Mouse (Mus musculus): ENCODE data around the gene Bok. TPM values are rescaled to one million over a fixed set of nuclear protein-coding genes. Genes with fewer than 3 reads are reported as not detected.
"Not testable (repeated sequence)": the region's sequence is repeated elsewhere in the genome, so short reads cannot be mapped to it uniquely, and the experiment has no call there.

The Bok gene
- 10 to 100 TPM; 16.6 to 16.9 TPM for total RNA-seq (2021)

DNA sequence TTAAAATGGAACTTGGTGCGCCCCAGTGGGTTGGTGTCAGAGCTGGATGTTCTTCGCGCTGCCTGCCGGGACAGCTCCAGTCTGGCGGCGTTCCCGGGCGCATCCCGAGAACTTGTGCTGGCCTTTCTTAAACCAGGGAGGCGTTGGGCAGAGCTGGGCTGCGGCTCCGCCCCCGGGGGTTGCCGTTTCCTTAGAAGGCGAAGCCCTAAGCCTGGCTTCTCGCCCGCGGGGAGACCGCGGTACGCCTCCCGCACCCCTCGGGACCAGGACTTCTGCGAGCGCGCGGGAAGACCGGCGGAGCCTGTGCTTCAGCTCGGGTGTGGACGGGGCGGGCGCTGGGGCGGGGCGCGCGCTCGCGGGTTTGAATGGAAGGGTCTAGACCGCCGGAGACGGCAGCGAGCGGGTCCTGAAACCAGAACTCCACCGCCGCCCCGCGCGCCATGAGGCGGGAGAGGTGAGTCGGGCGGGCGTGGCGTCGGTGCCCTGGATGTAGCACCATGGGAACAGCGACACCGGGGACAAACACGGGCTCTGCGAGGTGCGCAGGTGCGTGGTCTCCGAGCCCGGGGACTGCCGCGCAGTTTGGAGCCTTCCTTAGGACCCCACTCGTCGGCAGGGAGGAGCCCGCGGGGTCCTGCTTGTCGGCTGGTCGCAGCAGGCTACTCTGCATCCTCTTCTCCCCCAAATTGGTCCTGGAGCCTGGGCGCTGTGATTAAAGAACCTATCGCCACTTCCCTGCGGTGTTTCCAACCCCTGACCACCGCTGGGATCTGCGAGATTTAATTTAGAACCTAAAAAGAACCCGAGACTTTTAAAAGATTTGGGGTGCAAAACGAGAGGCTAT is at the start of gene Bok:
Gene Bok, plus strand, starts transcription at position 260 of the 844 bp plus-strand sequence.
- peak; percentile 89 for DNase-seq

DNA sequence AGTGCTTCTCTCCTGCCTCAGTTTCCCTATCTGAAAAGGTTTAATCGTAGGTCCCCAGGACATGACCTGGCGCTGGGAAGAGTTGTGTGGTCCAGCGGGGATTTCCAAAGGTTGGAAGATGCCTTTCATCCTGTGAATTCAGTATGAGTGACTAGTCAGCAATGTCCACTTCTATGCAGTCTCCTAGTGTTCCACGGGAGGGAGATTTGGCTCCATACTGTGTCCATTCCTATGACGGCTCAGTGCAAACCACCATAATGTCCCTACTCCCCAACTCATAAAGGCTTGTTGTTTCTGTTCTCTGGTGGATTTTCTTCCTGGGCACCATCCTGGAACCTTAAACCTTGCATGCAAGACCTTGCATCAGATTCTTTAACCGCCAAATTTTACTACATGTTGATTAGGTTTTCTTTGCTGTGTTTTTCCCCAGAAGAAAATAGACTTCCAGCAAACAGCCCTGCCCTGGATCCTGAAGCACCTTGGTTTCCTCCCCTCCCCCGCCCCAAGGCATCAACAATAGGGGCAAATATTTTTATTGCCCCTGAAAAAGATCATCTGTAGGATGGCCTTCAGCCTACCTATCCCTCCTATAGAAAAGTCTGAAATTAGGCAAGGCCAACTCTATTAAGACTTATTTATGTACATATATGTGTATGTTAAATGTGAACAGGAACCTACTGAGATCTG is 49.1 kb upstream of the Bok start:
- DNase-seq: no peak

DNA sequence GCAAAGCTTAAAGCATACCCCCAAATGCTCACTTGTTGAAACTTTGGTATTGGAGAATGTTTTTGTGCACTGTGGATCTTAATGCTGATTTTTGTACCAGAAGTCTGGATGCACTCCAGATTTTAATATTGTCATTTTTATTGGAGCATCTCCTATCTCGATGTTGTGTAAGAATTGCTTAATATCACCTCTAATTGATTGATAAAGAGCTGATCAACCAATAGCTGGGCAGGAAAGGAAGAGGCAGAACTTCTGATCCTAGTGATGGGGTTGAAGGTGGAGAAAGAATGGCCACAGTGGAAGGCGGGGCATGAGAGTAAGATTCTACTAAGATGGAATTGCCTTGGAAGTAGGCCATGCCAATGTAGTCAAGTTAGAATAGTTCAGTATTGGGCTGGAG is 43.5 kb upstream of the Bok start:
- no peak for DNase-seq

DNA sequence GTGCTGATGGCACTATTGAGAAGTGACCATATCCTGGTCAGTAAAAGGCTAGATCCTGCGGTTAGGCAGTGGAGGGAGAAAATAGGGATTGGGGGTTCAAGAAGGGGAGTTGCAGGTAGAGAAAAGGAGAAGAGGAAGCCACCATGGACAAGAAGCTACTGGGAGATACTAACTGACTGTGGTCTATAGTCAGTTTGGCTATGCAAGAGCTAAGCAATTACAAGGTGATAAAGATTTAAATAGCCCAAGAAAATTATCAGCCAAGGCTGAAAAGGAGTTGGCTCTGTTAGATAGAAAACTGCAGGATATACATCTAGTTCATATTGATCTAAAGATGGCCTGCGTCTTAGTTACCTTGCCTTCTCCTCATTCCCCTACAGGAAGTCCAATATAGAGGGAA is 42.8 kb upstream of the Bok start:
- DNase-seq: no peak

DNA sequence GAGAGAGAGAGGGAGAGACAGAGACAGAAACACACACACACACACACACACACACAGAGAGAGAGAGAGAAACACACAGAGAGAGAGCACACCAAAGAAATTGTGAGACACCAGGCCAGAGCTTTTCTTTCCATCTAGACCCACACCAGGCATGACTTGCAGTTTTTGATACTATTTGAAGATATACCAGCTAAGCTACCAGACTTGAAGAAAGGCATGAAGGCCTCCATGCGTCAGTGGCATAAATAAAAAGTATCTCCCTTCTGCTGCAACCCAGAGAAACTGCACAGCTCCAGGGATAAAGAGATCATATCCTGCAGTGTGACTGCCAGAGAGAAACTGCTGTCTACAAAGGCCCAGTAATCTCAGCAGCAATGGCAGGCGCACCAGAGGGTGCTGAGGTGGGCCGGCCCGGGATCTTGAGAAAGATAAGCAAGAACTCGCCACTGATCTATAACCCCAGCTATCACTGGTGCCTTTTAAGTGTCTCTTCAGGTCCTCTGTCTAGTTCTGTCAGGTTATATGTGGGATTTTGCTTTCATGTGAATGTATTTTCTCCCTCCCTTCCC is 35.8 kb upstream of the Bok start:
- DNase-seq: no peak

DNA sequence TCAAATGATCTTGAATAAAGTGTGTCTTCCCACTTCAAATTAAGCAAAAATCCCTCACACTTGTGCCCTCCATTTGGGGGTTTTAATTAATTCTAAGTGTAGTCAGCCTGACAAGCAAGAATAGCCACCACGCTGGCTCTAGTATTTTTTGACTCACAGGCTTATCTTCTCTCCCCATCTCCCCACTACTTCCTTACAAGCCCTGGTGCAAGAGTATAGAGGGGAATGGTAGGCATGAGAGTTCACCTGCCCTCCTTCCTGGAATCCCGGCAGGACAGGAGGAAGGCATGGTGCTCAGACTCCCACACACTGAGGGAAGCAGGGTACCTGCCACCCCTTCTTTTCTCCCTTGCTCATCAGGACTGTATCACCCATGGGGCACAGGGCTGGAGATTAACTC is 31.2 kb upstream of the Bok start:
- no peak for DNase-seq

DNA sequence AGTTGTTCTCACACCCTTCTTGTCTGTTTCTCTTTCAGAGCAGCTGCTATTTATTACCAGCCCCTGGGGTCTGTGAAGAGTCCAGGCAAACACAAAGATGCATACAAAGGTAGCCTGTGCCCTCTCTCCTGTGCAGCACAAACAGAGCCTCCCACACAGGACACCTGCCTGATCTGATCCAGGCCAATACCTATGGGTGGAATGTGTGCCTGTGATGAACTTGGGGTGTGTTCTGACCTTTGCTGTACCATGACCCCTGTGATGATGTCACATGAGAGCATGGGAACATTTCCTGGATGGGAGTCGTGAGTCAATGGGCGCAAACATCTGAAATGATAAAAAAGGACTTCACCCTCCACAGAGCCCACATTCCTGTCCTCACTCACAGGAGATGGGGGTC is 30.7 kb upstream of the Bok start:
- no peak for DNase-seq

DNA sequence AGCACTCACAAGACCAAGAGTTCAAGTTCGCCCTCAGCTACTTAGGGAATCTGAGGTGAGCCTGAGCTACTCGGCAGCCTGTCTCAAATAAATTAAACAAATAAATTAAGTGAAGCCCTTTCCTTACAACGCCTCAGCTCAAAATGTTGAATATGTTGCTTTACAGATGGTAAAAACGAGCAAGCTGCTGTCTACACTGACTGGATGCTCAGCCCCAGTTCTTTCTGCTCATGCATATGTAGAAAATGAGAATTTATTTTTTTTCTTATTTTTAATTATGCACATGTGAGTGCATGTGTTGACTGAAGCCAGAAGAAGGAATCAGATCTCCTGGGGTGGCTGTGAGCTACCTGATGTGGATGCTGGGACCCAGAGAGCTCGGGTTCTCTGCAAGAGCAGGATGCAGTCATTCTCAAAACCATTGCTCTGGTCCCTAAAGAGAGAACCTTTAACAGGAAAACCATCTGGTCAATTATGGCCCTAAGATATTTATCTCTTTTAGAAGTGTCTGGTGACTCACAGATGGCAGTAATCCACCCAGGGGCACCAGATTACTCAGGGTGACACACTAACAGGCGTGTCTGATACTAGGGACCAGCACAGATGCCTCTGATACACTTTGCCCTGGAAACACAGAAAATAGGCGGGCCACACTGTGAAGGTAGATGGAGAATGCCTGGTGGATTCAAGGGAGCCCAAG is 29.0 kb upstream of the Bok start:
- no peak for DNase-seq

DNA sequence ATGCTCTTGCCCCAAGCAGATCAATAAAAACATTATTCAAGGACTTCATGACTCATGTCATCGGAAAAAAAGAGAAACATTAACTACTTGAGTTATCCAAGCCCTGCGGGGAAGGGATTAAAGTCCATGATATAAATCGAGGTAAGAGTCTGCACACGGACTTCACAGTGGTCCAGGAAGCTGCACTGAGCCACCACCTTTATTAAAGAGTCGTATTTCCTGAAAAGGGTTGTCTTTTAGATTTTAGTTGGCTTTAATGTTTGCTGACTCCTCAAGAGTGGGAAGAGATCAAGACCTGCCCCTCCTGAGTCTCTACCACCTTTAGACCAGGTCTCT is 28.5 kb upstream of the Bok start:
- DNase-seq: no peak

DNA sequence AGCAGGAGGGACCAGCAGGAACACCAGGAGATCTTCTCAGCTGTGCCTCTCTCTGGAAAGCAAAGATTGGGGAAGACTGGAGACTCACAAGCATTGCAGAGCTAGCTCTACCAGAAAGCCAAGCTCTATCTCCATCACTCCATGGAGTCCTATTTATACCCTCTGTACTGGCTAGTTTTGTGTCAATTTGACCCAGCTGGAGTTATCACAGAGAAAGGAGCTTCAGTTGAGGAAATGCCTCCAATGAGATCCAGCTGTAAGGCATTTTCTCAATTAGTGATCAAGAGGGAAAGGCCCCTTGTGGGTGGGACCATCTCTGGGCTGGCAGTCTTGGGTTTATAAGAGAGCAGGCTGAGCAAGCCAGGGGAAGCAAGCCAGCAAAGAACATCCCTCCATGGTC is 26.9 kb upstream of the Bok start, which contains the start of gene Stk25:
Gene Stk25, minus strand, starts transcription at position 101 of the 400 bp plus-strand sequence.
- not testable (repeated sequence) for DNase-seq

DNA sequence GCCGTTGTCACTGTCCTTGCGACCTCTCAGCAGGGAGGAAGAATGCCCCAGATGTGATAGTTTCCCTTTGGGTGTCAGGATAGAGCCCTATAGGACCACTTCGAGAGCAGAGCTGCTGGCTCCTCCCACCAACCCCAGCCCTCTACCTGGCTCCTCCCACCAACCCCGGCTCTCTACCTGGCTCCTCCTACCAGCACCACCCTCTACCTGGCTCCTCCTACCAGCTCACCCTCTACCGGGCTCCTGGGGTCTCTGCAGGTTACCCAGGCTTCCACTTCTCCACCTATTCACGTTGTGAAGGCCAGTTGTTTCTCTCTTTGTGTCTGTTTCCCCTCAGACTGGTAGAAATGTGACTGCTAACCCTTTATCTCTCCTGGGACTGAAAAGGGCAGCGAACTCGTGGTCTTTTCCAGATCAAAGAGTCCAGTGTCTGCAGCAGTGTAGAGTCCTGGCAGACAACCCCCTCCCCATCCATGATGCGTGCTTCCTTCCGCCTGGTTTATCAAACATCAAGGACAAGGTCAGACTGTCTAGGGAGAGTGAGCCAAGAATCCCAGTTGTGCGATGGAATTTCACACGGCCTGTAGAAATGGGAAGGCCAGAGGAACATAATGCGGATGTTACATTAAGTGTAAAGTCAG is 17.6 kb upstream of the Bok start:
- peak; percentile 25 for DNase-seq

DNA sequence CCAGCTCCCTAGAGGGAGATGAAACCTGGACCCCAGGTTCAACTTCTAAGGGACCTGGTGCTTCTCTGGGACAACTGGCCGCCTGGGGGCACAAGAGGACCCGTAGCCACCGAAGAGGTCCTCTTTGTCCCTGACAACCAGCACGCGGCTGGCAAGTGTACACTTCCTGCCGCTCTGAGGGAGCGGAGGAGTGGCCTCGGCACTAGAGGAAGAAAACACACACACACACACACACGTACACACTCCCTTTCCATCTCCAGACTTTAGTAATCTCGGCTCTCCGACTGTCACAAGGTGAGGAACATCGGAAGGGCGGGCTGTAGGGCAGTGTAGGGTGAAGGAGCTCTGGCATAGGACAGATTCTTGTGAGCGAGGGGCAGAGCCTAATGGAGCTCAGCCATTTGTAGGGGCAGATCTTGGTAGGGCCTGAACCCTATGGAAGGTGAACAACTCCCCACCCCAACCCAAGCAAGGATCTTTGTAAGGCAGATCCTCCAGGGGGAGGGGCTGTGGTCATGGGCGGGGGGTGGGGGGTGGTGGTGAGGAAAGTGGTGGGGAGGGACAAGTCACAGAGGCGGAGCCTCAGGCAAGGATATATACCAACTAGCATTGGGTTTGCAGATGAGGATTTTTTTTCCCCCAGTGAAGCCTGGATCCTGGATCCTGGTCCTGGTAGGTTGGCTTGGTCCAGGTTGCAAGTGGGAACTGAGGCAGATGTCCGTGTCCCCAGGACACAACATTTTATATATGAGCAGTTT is 16.5 kb upstream of the Bok start:
- peak; percentile 89 for DNase-seq

DNA sequence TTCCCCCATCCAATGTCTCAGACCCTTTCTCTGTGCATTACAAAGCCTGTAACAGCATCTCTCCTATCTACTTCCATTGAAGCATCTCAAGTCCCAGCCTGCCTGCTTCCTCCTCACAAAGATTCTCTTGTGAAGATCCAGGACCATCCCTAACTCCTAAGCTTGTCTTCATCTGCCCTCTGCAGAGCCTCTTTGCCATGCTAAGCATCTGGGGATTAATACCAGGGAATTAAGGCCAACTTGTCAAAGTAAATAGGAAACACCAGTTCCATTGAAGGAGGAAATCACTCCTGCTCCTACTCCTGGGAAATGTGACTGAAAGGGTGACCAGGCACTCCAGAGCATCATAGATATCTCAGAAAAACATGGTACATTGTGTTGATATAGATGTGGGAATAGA is 15.5 kb upstream of the Bok start:
- DNase-seq: no peak

DNA sequence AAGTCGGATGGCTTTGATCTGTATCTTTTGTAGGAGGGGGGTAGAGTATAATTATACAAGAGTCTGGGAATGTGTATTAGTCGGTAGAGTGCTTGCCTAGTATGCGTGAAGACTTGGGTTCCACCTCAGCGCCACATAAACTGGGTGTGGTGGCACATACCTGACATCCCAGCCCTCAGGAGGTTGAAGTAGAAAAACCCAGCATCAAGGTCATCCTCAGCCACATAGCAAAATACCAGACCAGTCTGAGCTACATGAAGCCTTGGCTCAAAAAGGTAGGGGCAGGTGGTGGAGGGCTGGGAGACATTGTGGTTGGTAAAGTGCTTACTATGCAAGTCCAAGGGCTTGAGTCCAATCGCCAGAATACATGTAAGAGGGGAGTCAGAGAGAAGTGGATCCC is 12.8 kb upstream of the Bok start:
- no peak for DNase-seq

DNA sequence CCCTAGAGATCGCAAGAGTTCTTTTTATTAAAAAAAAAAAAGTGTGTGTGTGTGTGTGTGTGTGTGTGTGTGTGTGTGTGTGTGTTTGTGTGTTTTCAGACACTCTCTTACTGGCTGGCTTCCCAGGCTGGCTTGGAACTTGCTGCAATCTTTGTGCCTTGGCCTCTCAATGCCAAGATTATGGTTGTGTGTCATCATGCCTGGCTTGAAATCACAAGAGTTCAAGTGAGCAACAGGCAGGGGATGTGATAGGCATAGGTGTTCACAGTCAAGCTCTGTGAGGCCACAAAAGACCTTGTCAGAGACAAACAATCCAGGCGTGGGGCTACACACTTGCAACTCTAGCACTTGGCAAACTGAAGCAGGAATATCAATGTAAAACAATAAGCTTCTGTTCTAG is 7.1 kb upstream of the Bok start:
- peak; percentile 65 for DNase-seq

DNA sequence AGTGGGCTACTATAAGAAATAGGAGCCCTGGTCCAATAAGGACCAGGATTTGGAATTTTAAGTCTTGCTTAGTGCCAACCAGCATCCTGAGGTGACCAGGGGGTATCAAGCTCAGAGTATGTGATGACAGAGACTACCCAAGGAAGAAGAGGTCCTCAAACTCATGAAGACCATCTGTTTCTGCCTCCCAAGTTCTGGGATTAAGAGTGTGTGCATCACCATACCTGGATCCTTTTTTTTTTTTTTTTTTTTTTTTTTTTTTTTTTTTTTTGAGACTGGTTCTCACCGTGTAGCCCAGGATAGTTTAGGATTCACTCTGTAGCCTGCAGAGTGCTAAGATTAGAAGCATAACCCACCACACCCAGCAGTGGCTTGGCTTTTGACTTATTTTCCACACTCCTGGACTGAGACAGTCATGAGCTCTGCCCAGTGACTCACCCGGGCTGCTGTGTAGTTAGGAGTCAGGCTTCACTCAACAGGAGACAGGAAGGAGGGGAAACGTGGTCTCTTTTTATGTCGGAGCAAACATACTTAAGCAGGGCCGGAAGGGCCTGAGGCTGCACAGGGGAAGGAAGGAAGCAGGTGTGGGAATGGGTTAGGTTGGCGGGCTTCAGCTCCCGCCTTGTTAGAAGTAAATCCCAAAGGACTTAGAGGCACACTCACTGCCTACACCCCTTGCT is 5.4 kb upstream of the Bok start:
- peak; percentile 35 for DNase-seq

DNA sequence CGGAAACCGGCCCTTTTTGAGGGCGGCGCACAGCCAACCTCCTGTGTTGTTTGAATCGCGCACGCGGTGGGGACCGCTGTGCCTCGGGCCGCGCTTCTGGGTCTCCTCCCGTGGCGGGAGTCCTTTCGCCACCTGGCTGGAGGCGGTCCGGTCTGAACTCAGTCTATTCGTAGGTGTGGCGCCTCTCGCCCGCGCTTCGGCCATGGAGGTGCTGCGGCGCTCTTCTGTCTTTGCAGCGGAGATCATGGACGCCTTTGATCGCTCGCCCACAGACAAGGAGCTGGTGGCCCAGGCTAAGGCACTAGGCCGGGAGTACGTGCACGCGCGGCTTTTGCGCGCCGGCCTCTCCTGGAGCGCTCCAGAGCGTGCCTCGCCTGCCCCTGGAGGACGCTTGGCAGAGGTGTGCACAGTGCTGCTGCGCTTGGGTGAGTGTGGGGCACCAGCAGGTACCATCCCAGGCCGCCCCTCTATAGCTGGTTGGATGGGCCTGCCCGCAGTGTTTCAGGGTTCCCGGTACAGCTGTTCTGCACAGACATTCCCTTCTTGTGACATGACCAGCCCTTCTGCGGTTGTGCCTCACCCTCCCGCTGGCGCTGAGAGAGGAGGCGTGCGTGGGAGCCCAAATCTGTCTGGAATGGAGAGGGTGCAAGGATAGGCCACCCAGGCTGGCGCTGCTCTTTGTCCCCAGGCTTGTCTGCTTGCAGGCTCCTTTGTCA is 943 bp downstream of the Bok start:
- peak; percentile 68 for DNase-seq

DNA sequence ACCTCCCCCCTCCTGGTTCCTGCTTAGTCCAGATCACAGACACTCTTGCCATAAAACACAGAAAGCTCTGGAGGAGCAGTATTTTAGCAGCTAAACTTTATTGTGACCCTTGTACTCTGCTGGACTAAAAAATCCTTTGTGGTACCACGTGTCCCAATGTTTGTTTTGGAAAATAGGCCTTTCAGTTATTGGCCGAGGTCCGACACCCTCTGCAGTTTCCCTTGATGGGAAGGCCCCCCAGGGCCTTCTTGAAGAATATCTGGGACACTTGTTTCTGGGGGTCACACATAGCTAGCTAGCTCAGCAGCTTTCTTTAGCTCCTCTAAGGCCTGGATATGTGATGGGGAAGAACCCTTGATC is 1.5 kb downstream of the Bok start:
- DNase-seq: no peak

DNA sequence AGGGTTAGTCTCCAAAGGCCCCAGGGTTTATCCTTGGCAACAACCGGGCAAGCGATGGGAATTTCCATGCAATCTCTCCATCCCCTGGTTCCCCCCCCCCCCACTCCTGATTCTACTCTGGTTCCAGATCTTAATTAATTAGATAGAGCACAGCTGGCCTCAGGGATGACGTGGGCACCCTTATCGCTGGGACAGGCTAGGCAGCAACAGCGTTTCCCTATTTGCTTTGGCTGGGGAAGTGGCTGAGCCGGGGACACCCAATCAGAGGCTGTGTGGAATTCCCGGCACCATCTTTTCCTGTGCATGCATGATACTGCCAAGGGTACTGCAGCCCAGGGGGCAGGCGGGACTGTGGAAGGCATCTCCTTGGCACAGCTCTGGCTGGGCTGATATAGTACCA is 2.7 kb downstream of the Bok start:
- DNase-seq: peak; percentile 56

DNA sequence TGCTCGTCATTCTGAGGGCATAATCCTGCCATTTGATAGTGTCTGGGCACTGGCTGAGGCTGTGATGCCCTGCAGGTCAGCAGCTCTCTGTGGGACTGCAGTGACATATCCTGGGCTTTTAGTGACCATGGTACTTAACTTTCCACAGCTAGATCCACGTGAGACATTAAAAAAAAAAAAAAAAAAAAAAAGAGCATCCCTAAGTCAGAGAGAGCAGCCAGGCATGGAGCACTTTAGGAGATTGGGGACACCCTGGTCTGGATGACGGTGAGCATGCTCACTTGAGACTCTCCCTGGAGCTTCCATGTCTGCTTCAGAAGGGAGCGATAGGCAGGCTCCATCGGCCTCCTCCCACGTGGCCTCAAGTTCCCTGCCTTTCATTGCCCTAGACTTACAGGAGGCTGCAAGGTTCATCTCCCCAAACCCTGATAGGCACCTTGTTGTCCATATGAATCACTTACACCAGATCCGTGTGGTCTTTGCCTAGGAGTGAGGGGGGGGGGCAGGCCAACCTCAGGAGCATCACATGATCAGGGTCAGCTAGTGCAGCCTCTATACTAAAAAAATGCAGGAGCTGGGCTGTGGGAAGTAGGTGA is 4.5 kb downstream of the Bok start:
- no peak for DNase-seq

All from heart, postnatal 4 days (tissue).